Mouse (Mus musculus) lung, embryonic 16.5 days (tissue): Measurements from ENCODE around the gene Dnm2. TPM values are rescaled to one million over a fixed set of nuclear protein-coding genes. Genes with fewer than 3 reads are reported as not detected.
A peak's percentile ranks its signal among the peaks of the same experiment; 100 is the strongest.
"Not testable (repeated sequence)": the region's sequence is repeated elsewhere in the genome, so short reads cannot be mapped to it uniquely, and the experiment has no call there.

Experiments used
- ATAC-seq: fragments of 200-750 bp; cut with Nextera tagmentation; 2 replicates; pipeline ENCODE4 v1.8.0; 2017; ENCODE audit warnings: low read depth, mild to moderate bottlenecking, moderate library complexity
- H3K27ac ChIP-seq: fragments of 300-500 bp; sonication (generic); 2 replicates; pipeline ENCODE4 v1.5.1; 2014; ENCODE audit warnings: mild to moderate bottlenecking, control low read depth, low read length
- H3K27me3 ChIP-seq: fragments of 300-500 bp; sonication (generic); 2 replicates; pipeline ENCODE4 v1.6.1; 2014; ENCODE audit warnings: low read depth, low read length, mixed read lengths; ENCODE audit not compliant: control insufficient read depth, insufficient read depth
- H3K36me3 ChIP-seq: fragments of 300-500 bp; sonication (generic); 2 replicates; pipeline ENCODE4 v1.6.1; 2014; ENCODE audit warnings: low read length; ENCODE audit not compliant: control insufficient read depth, insufficient read depth
- H3K4me1 ChIP-seq: fragments of 300-500 bp; sonication (generic); replicated peaks from 2 replicates; pipeline ENCODE4 v1.6.1; 2014; ENCODE audit warnings: low read length, mixed read lengths; ENCODE audit not compliant: control insufficient read depth, insufficient read depth
- H3K4me2 ChIP-seq: fragments of 300-500 bp; sonication (generic); 2 replicates; pipeline ENCODE4 v1.6.1; 2014; ENCODE audit warnings: low read depth, low read length, control low read depth
- H3K4me3 ChIP-seq: fragments of 300-500 bp; sonication (generic); 2 replicates; pipeline ENCODE4 v1.5.1; 2014; ENCODE audit warnings: mild to moderate bottlenecking, low read length, control low read depth
- H3K9ac ChIP-seq: fragments of 300-500 bp; sonication (generic); 2 replicates; pipeline ENCODE4 v1.6.1; 2014; ENCODE audit warnings: low read length, control low read depth
- H3K9me3 ChIP-seq: fragments of 300-500 bp; sonication (generic); 2 replicates; pipeline ENCODE4 v1.6.1; 2016; ENCODE audit warnings: low read length; ENCODE audit not compliant: control insufficient read depth
- WGBS: fragments of 180-500 bp; shearing (Covaris S2); extraction: QIAGEN DNeasy Blood & Tissue Kit; methylation state at CpG from one replicate; pipeline ENCODE4 v1.1.7; 2014; 5-methylcytosine and 5-hydroxymethylcytosine counted together
- polyA plus RNA-seq: library from polyadenylated mRNA; unstranded; fragments of >200 nt; fragmentation: Nextera tagmentation; extraction: Ambion mirVana; gene quantifications from 2 replicates; pipeline ENCODE4 v1.2.1, GENCODE M21; 2015

Dnm2 gene
- polyA plus RNA-seq, 1 experiment from 2014 or later = 77.5 TPM

DNA sequence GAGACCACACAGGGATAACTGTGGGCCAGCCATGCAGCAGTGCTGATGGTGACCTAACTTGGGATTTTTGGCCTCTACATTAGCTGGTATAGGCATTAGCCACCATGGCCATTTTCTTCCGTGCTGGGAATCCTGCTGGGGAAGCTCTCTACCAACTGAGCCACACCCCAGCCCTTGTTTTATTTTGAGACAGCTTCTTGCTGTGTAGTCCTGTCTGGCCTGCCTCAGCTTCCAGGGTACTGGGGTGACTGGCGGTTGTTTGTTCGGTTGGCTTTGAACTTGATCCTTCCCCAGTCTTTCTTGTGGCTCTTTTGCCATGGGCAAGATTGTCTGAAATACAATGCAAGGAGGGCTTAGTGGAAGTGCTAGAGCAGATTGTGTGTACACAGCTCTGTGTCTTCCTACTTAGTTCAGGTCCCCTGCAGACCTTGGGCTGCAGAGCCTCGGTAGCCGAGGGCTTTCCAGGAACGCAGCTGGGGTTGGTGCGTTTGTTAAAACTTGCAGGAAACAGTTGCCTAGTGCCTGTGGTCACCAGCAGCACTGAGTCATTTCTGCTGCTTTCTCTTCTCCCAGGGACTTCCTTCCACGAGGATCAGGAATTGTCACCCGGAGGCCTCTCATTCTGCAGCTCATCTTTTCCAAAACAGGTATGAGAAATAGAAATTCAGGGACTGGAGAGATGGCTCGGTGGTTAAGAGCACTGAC is 32.4 kb downstream of the Dnm2 start:
- no peak for ATAC-seq
- 0 out of 2 replicates have a peak, but pooled peaks cover 3% of the 10 kb centered on the region for H3K36me3 ChIP-seq
- WGBS = 68% methylated on average over 10 of the region's 10 CpGs

DNA sequence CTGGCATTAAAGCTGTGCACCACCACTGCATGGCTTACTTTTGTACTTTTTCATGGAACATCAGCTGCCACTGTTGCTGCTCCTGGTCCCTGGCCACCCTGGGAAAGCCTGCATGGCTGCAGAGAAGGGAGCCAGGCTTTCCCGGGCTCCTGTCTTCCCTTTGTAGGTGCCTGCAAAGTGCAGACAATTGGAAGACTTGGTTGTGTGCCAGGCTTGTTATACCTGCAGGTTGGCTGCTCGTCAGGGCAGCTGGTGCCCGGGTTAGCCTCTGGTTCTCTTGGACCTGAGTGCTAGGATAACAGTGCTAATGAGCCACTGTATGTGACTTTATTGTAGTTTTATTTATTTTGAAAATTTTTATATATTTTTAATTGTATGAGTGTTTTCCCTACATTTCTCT is 34.1 kb downstream of the Dnm2 start:
- Histone ChIP-seq H3K9me3 (no peaks in the 10 kb centered on the region), H3K4me3 (no peak overlapping the region)
- 82% methylated on average over 3 of the region's 3 CpGs for WGBS

More for the DNA sequence above, 32.4 kb downstream of the Dnm2 start:
- Histone ChIP-seq H3K27ac (no peak overlapping the region), H3K4me1 (no peaks in the 10 kb centered on the region), H3K9me3 (no peaks in the 10 kb centered on the region), H3K4me2 (no peak overlapping the region), H3K4me3 (no peak overlapping the region), H3K27me3 (no peaks in the 10 kb centered on the region), H3K9ac (no peak overlapping the region)

DNA sequence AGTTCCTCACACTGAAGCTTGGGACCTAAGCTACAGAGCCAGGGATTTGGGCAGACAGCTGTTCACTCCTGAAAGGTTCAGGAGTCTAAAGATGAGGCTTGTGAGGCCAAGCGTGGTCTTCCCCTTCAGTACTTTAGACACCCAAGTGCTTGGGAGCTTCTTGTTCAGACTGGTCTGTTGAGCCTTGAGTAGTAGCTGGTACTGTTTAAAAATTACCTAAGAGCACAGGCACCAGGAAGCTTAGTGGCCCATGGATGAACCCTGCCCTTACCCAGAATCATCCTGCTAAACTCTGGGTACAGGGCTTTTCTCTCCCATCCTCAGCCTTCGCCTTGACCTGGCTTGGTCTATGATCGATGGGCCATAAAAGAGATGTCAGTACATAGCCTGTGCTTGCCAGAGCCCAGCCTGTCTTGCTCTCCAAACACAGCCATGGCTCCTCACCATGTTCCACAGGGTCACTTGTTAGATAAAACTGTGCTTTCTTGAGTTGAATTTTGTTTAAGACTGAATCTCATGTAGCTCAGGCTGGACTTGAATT is 35.8 kb downstream of the Dnm2 start:
- WGBS = 94% methylated on average over 3 of the region's 3 CpGs
- H3K27ac ChIP-seq = no peak overlapping the region

More for the DNA sequence above, 34.1 kb downstream of the Dnm2 start:
- H3K27ac ChIP-seq = no peak overlapping the region
- H3K4me1 ChIP-seq = peaks cover 6% of the 10 kb centered on the region; the same call in 1 of the 2 replicates
- H3K27me3 ChIP-seq = no peaks in the 10 kb centered on the region
- H3K4me2 ChIP-seq = no peak overlapping the region
- H3K36me3 ChIP-seq = 0 out of 2 replicates have a peak, but pooled peaks cover 3% of the 10 kb centered on the region
- no peak overlapping the region for H3K9ac ChIP-seq
- no peak for ATAC-seq

DNA sequence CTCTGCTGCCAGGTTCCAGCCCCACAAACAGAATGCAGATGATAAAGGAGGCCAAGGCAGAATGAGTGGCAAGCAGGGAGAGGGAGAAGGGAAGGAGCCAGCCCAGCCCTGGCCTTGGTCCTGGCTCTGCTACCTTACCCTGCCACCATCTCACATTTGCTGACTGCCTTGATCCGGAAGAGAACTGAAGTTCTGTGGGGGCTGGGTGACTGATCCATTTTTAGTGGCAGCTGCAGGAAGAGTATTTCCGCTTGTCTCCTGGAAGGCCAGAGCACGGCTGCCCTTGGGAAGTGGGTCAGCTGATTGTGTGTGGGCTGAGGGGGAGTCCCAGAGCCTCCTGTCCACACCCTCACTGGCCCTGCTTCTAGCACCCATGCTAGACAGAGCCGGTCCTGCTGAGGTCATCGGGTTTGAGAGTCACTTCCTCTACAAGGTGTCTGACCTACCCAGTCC is 38.5 kb downstream of the Dnm2 start:
- WGBS = 38% methylated on average over 5 of the region's 5 CpGs
- no peak overlapping the region for H3K9ac ChIP-seq
- H3K4me3 ChIP-seq = no peak overlapping the region
- peak overlapping the region; percentile 67 for H3K27ac ChIP-seq
- H3K27me3 ChIP-seq = no peaks in the 10 kb centered on the region
- no peaks in the 10 kb centered on the region for H3K9me3 ChIP-seq
- peaks cover 9% of the 10 kb centered on the region; the same call in 1 of the 2 replicates for H3K36me3 ChIP-seq
- peaks cover 6% of the 10 kb centered on the region; the same call in 1 of the 2 replicates for H3K4me1 ChIP-seq
- peak; percentile 81 for ATAC-seq
- 0 out of 2 replicates have a peak overlapping the region, but pooled peaks have one; percentile 2 for H3K4me2 ChIP-seq

More for the DNA sequence above, 35.8 kb downstream of the Dnm2 start:
- H3K9ac ChIP-seq = no peak overlapping the region
- no peak overlapping the region for H3K4me3 ChIP-seq
- H3K9me3 ChIP-seq = no peaks in the 10 kb centered on the region
- 0 out of 2 replicates have a peak, but pooled peaks cover 3% of the 10 kb centered on the region for H3K36me3 ChIP-seq
- no peak overlapping the region for H3K4me2 ChIP-seq
- H3K27me3 ChIP-seq = no peaks in the 10 kb centered on the region
- no peak for ATAC-seq
- peaks cover 6% of the 10 kb centered on the region; the same call in 1 of the 2 replicates for H3K4me1 ChIP-seq

- Histone ChIP-seq H3K4me3 (no peak overlapping the region), H3K9ac (no peak overlapping the region), H3K9me3 (no peaks in the 10 kb centered on the region), H3K27me3 (no peaks in the 10 kb centered on the region), H3K4me2 (no peak overlapping the region), H3K36me3 (peaks cover 12% of the 10 kb centered on the region), H3K4me1 (peaks cover 6% of the 10 kb centered on the region; the same call in 1 of the 2 replicates), H3K27ac (peak overlapping the region; percentile 3; the same call in 1 of the 2 replicates)
- WGBS = 79% methylated on average over 3 of the region's 3 CpGs
- no peak for ATAC-seq
Measured at GRCm38 (mm10) chr9:21463766-21464564, 39.3 kb downstream of the Dnm2 start.

- not testable (repeated sequence) for H3K4me1 ChIP-seq, H3K27me3 ChIP-seq, H3K27ac ChIP-seq, H3K9me3 ChIP-seq, H3K4me3 ChIP-seq, H3K9ac ChIP-seq, ATAC-seq, H3K4me2 ChIP-seq
- 83% methylated on average over 7 of the region's 7 CpGs for WGBS
- peaks cover 16% of the 10 kb centered on the region for H3K36me3 ChIP-seq
Measured at GRCm38 (mm10) chr9:21464565-21464928, 39.8 kb downstream of the Dnm2 start.

DNA sequence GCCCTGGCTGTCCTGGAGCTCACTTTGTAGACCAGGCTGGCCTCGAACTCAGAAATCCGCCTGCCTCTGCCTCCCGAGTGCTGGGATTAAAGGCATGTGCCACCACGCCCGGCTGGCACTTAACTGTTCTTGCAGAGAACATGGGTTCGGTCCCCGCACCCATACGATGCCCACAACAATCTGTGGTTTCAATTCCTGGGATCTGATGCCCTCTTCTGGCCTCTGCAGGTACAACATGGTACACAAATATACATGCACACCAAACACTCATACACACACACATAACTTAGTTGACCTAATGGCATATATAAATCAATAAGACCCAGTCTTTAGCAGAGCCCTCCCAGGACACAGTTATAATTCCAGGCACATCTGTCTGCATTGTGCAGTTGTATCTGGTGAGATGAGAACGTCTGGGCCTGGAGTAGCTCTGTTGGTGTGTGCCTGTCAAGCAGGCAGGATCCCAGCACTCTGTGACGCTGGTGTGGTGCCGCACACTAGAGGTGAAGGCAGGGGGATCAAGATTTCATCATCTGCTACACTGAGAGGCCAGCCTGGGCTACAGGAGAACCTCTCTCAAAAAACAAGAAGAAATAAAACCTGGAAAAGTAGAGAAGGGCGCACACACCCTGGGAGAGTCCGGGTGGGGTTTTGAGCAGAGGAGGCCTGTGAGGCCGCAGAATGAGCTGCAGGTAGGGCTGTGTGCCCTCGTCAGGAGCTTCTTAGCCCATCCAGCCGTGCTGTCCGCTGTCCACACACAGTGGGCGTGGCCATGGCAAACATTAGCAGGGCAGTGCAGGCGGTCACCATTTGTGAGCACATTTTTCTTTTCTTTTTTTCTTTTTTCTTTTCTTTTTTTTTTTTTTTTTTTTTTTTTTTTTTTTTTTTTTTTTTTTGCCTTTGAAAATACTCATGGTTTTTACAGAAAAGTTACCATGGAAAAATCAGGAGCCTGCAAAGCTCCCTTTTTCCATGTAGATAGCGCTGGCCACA is 44.6 kb downstream of the Dnm2 start:
- Histone ChIP-seq H3K27me3 (no peaks in the 10 kb centered on the region), H3K9me3 (no peaks in the 10 kb centered on the region), H3K4me2 (no peak overlapping the region), H3K36me3 (peaks cover 23% of the 10 kb centered on the region), H3K4me1 (no peaks in the 10 kb centered on the region), H3K4me3 (no peak overlapping the region), H3K27ac (no peak overlapping the region), H3K9ac (no peak overlapping the region)
- WGBS = 80% methylated on average over 19 of the region's 20 CpGs
- ATAC-seq = peak; percentile 45; the same call in 1 of the 2 replicates

DNA sequence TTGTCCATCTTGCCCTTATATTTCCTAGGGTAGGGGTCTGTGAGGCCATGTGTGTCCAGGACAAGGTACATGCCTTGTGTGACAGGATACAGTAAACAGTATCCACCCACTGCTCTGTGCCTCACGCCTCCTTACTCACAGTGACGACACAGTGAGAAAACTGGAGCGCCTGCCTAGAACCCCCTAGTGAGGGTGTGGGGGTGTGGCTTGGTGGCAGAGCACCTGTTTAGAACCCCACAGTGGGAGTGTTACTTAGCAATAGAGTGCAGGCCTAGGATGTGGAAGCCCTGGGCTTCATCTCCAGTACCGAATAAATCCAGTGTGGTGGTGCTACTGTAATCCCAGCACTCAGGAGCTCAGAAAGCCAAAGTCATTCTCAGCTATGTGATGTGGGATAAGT is 48.2 kb downstream of the Dnm2 start:
- no peak overlapping the region for H3K4me3 ChIP-seq
- H3K27me3 ChIP-seq = no peaks in the 10 kb centered on the region
- no peaks in the 10 kb centered on the region for H3K4me1 ChIP-seq
- H3K4me2 ChIP-seq = no peak overlapping the region
- 0 out of 2 replicates have a peak, but pooled peaks cover 3% of the 10 kb centered on the region for H3K9me3 ChIP-seq
- H3K27ac ChIP-seq = no peak overlapping the region
- H3K9ac ChIP-seq = no peak overlapping the region
- no peak for ATAC-seq
- H3K36me3 ChIP-seq = peaks cover 45% of the 10 kb centered on the region
- 61% methylated on average over 4 of the region's 4 CpGs for WGBS
